8 mouse cellular contexts compared by ENCODE assay signal in the genomic region with DNA sequence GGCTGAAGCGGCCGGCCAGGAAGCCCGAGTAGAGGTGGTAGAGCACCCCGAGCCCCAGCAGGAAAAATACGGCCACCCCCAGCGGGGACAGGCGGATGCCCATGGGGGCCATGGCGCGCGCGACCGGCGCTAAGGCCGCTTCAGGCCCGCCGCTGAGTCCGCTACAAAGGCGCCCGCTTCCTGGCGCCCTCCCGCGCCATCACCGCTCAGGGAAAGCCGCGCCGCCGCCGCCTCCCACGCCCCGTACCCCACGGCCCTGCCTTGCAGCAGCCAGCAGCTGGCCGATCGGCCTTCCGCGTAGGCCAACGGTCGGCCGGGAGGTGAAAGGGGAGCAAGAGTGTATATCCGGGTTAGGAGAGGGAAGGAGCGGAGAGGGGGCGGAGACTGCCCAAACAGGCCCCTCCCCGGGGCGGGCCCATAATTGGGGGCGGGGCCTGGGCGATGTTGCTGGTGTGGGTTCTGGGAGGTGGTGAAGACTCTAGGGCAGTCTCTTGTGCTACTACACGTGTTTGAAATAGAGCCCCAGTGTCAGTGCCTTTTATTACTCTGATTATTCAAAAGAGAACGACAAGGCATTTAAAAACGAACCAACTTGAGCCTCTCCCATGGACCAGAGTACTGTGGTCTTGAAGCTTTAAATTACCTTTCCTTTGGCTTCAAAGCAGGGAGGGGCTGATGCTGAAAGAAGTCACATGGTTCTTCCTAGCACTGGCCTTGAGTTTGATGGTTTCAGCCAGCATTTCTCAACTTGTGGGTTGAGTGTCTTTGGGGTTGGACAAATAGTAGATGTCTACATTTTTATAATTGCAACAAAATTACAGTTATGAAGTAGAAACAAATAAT. TPM values are rescaled to one million over a fixed set of nuclear protein-coding genes. Genes with fewer than 3 reads are reported as not detected.
DNase-seq lines count a peak whose midpoint lies in the region; ATAC-seq lines count a peak whose summit lies in the region.

Gene Impad1, minus strand, starts transcription at position 364 of the 843 bp plus-strand sequence.

- peak; percentile 85 for DNase-seq in adipocyte (ENCODE audit: low spot score)
- peak; percentile 83 for DNase-seq in embryo, embryonic 10 days (ENCODE audit: low spot score)
- DNase-seq in gastrocnemius, postnatal 10 days = peak; percentile 80
- DNase-seq in left cerebral cortex, postnatal 10 days (ENCODE audit: extremely low spot score in 1 of 2, low spot score in 2 of 2) = peak; percentile 80 to 87
- DNase-seq in right cerebral cortex, postnatal 25 days = peak; percentile 88
- peak; percentile 83 to 86 for DNase-seq in urinary bladder, postnatal 4 days (ENCODE audit: low spot score in 2 of 2)

- ATAC-seq in inflammation-experienced regulatory T-cells, adult 6 months = peak; percentile 89
- ATAC-seq in megakaryocyte-erythroid progenitor cell, adult 5-6 weeks (replicated peaks; ENCODE audit: low FRiP score, low TSS enrichment, poor library complexity, severe bottlenecking) = peak; percentile 95

- intact Hi-C loops in left cerebral cortex, postnatal 10 days (cut with DNase I) = no loop called here

RNA-seq across cellular contexts. Expression of gene Impad1, which starts in this region (rescaled TPM):
- 10 to 100 TPM; 28.7 to 31.7 TPM for total RNA-seq in gastrocnemius, postnatal 10 days (2021)
- 1 to 10 TPM; 5.6 to 6.7 (median 6.2) TPM for polyA plus RNA-seq in inflammation-experienced regulatory T-cells, adult 6 months (2017; shearing (Covaris generic))
- total RNA-seq in left cerebral cortex, postnatal 10 days (2021) = 10 to 100 TPM; 87.3 to 89.9 TPM
- total RNA-seq in megakaryocyte-erythroid progenitor cell, adult 5-6 weeks (2014; fragmentation: Nextera tagmentation) = 12.0 and 21.3 TPM in 2 replicates
- 39.4 and 40.6 TPM in 2 replicates for total RNA-seq in megakaryocyte-erythroid progenitor cell, adult 5-6 weeks (2017)

Comparison
In these comparisons a context has a peak if more than half of its experiments do, and no peak if none do; other contexts are left out.
1. Peak in every context shown above with its lines: DNase-seq and ATAC-seq.